Mouse (Mus musculus) cerebellum, adult 2 months (tissue): ENCODE data around the gene Topaz1.

ENCODE experiments used
- CTCF ChIP-seq: fragments of 200-500 bp; IDR thresholded peaks from 2 replicates; pipeline ENCODE4 v1.5.1; 2011; ENCODE audit warnings: low read depth, mild to moderate bottlenecking, control low read depth, low read length, moderate library complexity, borderline replicate concordance; ENCODE audit not compliant: insufficient read depth
- POLR2A ChIP-seq: fragments of 200-500 bp; IDR thresholded peaks from 2 replicates; pipeline ENCODE4 v1.6.1; 2011; ENCODE audit warnings: low read length, control low read depth, borderline replicate concordance; ENCODE audit not compliant: insufficient read depth

- TF ChIP-seq CTCF (no peak), POLR2A (no peak)
Observed at GRCm38 (mm10) chr9:122843760-122844159, 96.6 kb downstream of the Topaz1 start, which contains the start of gene Gm35549.
